Mouse (Mus musculus) T-helper 1 cell (primary cell): ENCODE measurements around the gene Fars2.
"Not testable (repeated sequence)": the region's sequence is repeated elsewhere in the genome, so short reads cannot be mapped to it uniquely, and the experiment has no call there.

Experiments
- in situ Hi-C: fragments of 300-600 bp; cut with MboI, MseI; formaldehyde crosslinking; loops from one replicate; pipeline ENCODE4 v1.15.1; 2025; ENCODE audit warnings: high pct_unique_total_duplicates

Gene Fars2

GRCm38 (mm10) chr13:36285235-36285634 lies 168.0 kb downstream of the Fars2 start:
- in situ Hi-C loops = no loop called here

DNA sequence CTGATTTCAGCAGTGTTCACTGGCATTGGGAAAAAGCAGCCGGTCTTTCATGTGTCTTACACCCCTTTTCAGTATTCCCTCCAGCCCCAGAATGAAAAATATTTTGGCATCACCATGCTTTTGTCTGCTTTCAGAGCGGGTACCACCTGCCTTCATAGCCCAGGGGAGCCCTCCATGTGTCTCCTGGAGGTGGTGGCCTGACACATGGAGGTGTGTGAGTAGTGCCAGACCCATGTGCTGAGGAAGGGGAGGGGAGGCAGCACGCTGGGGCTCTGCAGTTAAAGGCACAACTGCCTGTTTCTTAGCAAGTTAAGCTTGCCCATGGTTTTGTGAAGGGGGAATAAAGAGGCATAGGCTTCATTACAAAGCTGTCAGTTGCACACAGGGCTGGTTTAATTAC lies 176.3 kb downstream of the Fars2 start:
- in situ Hi-C loops = no loop called here

GRCm38 (mm10) chr13:36294503-36294902 lies 177.3 kb downstream of the Fars2 start:
- in situ Hi-C loops = no loop called here

GRCm38 (mm10) chr13:36295848-36296247 lies 178.6 kb downstream of the Fars2 start:
- in situ Hi-C loops = no loop called here

- in situ Hi-C loops = no loop called here
Measured at GRCm38 (mm10) chr13:36296574-36296973, 179.4 kb downstream of the Fars2 start.

DNA sequence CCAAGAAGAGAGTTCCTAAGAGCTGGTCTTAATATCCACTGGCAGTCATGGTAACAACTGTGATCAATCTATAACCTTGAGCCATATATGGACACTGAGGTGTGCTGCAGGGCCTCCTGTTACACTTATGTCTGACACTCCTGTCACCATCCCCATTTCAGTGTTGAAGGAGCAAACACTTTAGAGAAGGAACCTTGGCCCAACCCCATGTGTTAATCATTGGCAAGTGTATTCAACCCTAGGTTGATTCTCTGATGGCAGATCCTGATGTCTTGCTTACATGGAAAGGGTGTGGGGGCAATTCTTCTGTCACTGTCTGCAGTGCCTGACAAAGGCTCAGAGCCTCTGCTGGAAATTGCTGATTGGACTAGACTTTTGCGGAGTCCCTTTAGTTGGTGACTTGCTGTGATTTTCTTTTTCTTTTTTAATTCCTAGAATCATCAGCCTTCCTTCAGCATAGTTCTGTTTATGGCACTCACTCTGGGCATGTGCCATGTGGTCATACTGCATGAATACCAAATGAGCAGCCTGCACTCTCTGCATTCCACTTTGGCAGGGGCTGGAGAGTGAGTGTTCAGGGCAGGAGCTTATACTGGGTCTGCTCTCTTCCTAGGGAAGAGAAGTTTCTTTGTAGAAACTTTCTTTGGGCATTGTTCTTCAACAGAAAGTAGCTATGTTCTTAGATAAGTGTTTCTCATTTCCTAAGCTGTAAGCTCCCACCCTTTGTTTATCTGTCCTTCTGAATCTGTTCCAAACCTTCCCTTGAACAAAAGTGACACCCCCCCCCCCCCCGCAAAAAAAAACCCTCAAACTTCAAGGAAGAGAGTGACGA lies 181.0 kb downstream of the Fars2 start:
- in situ Hi-C loops = no loop called here

- in situ Hi-C loops = no loop called here
Measured at GRCm38 (mm10) chr13:36298782-36299031, 181.5 kb downstream of the Fars2 start.

DNA sequence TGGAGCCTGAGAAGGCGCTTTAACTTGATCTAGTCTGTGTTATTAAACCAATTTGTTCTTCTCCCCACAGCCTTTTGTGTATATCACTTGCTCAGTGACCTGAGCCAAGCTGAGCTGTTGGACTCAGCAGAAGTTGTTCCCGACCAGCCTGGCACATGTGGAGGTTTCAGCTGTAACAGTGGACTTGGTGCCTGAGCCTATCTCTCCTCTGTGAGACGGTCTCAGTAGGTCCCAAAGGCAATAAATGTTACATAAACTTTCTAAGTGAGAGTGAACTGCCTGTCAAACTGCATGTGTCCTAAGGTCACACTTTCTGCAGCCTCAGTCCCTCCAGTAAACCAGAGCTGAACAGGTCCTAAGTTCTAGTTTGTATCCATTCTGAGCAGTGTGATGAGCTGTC lies 185.6 kb downstream of the Fars2 start:
- in situ Hi-C loops = no loop called here

- in situ Hi-C loops = no loop called here
Measured at GRCm38 (mm10) chr13:36305306-36305705, 188.1 kb downstream of the Fars2 start.

- in situ Hi-C loops = no loop called here
Measured at GRCm38 (mm10) chr13:36307386-36307785, 190.2 kb downstream of the Fars2 start.

GRCm38 (mm10) chr13:36309160-36309559 lies 191.9 kb downstream of the Fars2 start:
- in situ Hi-C loops = no loop called here

GRCm38 (mm10) chr13:36314218-36314617 lies 197.0 kb downstream of the Fars2 start:
- in situ Hi-C loops = no loop called here

- in situ Hi-C loops = no loop called here
Measured at GRCm38 (mm10) chr13:36314860-36315800, 197.9 kb downstream of the Fars2 start.

DNA sequence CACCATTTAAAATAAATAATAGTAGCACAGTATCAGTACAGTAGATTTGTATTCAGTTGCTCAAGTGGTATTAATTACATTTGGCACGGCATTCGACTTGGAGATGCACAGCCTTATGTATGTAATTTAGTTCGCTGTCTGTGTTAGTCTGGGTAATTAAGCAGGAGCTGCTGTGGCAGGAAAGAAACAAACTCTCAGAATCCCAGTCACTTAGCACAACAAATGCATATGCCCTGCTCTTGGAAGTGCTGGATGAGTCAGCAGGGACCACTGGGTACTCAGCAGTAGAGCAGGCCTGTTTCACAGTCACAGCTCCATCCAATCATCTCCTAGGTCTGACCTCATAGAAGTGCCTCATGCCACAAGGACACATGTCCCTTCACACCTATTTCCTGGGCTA lies 200.6 kb downstream of the Fars2 start:
- in situ Hi-C loops = no loop called here

DNA sequence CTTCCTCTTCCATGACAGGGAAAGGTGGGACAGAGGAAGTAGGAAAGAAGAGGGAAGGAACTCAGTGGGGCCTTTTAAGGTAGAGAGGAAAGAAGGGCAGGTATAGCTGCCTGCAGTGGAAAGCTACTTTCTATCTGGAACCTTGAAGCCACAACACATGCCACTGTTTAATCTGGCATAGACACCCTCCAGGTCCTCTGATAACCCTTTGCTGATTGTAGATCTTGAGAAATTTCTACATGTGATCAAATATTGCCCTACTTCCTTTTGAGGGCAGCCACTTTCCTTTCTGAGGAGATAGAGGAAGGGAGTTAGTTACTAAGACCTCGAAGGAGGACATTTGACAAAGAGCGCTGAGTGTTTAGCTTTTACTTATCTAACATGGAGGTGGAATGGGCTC lies 207.4 kb downstream of the Fars2 start:
- in situ Hi-C loops = loop anchor here (5.0 kb wide), 1 partner anchor 62 kb away; no protein-coding TSS in a partner anchor

GRCm38 (mm10) chr13:36326539-36326938 lies 209.3 kb downstream of the Fars2 start:
- in situ Hi-C loops = no loop called here

GRCm38 (mm10) chr13:36329871-36330270 lies 212.7 kb downstream of the Fars2 start:
- in situ Hi-C loops = no loop called here

GRCm38 (mm10) chr13:36330542-36330941 lies 213.3 kb downstream of the Fars2 start:
- in situ Hi-C loops = no loop called here

DNA sequence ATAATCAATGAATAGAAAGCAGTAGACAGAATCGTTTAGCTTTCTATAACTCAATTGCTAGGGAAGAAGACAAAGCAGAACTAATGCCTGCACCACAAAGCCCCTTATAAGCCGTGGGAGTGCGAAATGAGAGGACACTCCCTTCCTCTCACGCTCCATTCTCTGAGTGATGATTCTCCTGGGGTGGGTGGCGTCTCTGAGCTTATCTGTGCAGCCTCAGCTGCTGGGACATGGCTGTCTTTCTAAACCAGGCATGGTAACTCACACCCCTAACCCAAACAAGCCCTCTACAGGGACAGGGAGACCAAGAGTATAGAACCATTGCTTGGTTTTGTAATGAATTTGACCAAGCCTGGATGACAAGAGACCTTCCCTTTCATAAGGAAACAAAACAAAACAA lies 217.5 kb downstream of the Fars2 start:
- in situ Hi-C loops = no loop called here

- in situ Hi-C loops = no loop called here
Measured at GRCm38 (mm10) chr13:36351529-36351928, 234.3 kb downstream of the Fars2 start.

DNA sequence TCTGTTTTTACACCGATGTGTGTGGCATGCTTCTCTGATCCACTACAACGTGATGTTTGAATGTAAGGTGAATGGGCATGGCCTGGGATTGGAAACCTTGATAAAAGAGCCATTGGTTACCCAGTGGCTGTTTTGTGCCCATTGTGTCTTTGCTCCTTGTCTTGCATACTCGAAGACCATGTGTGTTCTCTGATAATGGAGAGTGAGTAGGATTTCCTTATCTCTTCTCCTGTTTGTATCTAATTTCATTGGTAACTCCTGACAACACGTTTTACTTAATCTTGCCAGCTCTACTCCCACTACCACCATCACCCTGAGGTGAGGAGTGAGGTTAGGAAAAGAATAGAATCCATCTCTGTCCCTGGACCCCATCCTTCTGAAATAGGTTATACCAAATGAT lies 240.3 kb downstream of the Fars2 start:
- in situ Hi-C loops = no loop called here

DNA sequence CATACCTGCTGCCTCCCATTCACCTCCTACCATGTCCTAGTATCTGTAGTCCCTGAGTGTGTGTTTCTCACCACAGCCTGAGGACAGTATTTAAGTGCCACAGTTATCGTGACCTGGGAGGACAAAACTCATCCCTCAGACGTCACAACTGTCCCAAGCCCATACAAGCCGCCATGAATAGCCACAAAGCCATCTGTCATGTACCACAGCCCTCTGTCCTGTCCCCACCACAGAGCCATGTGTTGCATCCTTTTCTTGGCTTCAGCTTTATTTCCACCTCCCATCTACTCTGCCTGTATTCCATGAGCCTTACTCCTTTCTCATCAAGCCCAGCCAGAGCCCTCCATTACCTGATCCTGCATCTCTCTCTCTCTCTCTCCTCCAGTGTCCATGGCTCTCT lies 244.2 kb downstream of the Fars2 start:
- in situ Hi-C loops = no loop called here

GRCm38 (mm10) chr13:36365719-36366118 lies 248.5 kb downstream of the Fars2 start:
- in situ Hi-C loops = not testable (repeated sequence)
